Mouse (Mus musculus): Measurements from ENCODE around the gene Tmem88b. TPM values are rescaled to one million over a fixed set of nuclear protein-coding genes. Genes with fewer than 3 reads are reported as not detected.

The Tmem88b gene
- polyA plus RNA-seq, 1 experiment from 2014 or later, result 0.22 TPM

DNA sequence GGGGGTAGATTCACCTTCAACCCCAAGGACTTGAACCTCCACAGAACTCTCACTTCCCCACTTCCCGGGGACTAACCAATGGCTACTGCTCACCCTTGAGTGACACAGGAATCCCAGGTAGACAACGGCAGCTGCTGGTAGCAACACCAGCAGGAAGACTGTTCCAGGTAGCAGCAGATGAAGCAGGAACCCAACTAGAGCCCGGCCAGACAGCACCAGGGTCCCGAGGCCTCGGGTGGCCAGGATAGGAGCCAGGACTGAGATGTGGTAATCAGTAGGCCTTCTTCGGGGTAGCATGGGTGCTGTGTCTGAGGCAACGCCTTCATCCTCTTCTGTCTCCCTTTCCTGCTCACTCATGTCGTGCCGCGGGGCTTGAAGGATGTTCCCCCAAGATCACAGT is 428 bp downstream of the Tmem88b start:
- Histone ChIP-seq H3K4me2 (no peak overlapping the region), H3K9ac (no peak overlapping the region), H3K27ac (no peak overlapping the region)

DNA sequence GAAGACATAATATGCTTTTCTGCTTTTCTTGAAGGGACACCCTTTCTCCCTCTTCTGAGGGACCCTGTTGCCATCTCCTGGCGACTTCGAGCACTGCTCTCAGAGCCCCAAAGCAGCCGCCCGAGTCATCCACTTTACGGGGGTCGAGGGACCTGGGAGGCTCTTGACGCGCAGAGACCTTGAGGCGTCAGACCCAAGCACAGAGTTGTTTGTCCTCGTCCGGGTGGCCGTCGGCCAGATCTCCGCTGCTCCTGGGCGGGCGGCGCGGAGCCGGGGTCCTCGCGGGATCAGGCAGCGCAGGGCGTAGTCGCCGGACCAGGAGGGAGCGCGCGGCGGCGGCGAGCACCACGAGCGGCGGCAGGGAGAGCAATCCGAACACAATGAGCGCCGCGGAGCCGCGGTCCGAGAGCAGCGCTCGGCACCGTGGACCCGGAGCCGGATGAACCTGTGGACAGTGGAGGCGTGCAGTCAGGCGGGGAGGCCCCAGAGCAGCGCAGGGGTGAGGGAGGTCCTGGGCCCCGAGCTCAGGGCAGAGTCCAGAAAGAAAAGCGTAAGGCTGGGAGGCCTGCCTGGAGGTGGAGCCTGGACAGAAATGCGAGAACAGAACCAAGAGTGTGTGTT is 1.5 kb downstream of the Tmem88b start:
- Histone ChIP-seq H3K27ac (peak overlapping the region; percentile 75), H3K36me3 (replicated peaks) (no peaks in the 10 kb centered on the region), H3K9ac (peak overlapping the region; percentile 76), H3K27me3 (peaks cover 5% of the 10 kb centered on the region; the same call in 1 of the 2 replicates), H3K9me3 (no peaks in the 10 kb centered on the region), H3K4me3 (replicated peaks) (peak overlapping the region; percentile 50), H3K4me1 (peaks cover 17% of the 10 kb centered on the region), H3K4me2 (peak overlapping the region; percentile 72)
- under 1% methylated on average over 52 of the region's 52 CpGs for WGBS
- peak; percentile 89 for ATAC-seq (ENCODE audit: low FRiP score)

More for the DNA sequence above, 428 bp downstream of the Tmem88b start:
- Histone ChIP-seq H3K9me3 (no peaks in the 10 kb centered on the region), H3K36me3 (replicated peaks) (no peaks in the 10 kb centered on the region), H3K4me3 (replicated peaks) (no peak overlapping the region), H3K27me3 (peaks cover 5% of the 10 kb centered on the region; the same call in 1 of the 2 replicates), H3K4me1 (peaks cover 17% of the 10 kb centered on the region)
- ATAC-seq (ENCODE audit: low FRiP score), result no peak
- WGBS, result 87% methylated on average over 10 of the region's 10 CpGs

DNA sequence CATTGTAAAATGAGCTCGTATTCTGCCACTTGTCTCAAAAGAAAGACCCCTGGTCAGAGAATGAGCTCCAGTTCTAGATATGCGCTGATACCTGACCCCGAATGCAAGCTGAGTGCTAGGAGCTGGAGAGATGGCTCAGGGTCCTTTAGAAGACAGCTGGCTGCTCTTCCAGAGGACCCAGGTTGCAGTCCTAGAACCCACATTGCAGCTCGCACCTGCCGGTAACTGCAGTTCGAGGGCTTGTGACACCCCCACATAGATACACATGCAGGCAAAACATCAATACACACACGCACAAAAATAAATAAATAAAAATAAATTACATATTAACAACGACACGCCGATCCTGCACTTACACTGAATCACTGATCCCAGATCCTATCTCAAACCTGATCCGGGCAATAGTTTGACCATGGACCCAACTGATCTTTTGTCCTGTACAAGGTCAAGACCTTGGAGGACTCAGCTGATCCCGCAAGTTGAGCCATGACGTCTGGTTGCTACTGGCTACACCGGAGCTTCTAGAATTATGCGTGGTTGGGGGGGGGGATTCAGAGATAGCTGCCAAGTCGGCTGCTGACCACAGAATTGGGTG is 2.1 kb downstream of the Tmem88b start:
- Histone ChIP-seq H3K9me3 (no peaks in the 10 kb centered on the region), H3K4me1 (peaks cover 17% of the 10 kb centered on the region), H3K36me3 (replicated peaks) (no peaks in the 10 kb centered on the region), H3K9ac (peak overlapping the region; percentile 76; the same call in 1 of the 2 replicates), H3K4me3 (replicated peaks) (peak overlapping the region; percentile 50), H3K4me2 (peak overlapping the region; percentile 72), H3K27me3 (peaks cover 10% of the 10 kb centered on the region; the same call in 1 of the 2 replicates), H3K27ac (0 out of 2 replicates have a peak overlapping the region, but pooled peaks have one; percentile 13)
- WGBS, result 47% methylated on average over 16 of the region's 16 CpGs
- ATAC-seq (ENCODE audit: low FRiP score), result peak; percentile 21

DNA sequence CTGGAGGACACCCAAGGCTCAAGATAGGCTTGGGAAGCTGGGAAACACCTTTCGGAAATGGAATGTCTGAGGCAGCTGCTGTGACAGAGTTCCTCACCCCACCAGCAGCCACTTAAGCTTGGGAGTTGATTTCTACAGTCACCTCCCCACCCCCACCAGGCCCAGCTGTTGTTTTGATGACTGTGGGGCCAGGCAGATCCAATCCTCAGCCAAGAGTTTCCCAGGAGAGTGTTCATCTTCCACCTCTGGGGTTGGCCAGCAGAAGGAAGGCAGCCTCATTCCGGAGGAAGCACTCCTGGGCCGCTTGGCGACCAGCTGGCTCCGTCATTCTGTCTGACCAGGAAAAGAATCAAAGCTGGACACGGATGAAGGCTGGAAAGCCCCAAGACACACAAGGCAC is 4.8 kb downstream of the Tmem88b start:
- no peak for ATAC-seq (ENCODE audit: low FRiP score)
- 45% methylated on average over 6 of the region's 6 CpGs for WGBS
- Histone ChIP-seq H3K4me1 (peaks cover 17% of the 10 kb centered on the region), H3K36me3 (replicated peaks) (no peaks in the 10 kb centered on the region), H3K4me2 (no peak overlapping the region), H3K4me3 (replicated peaks) (no peak overlapping the region), H3K9me3 (no peaks in the 10 kb centered on the region), H3K27me3 (peaks cover 19% of the 10 kb centered on the region), H3K27ac (no peak overlapping the region), H3K9ac (no peak overlapping the region)

- WGBS, result 82% methylated on average over 4 of the region's 4 CpGs
Observed at GRCm38 (mm10) chr4:155779498-155779897, 6.2 kb downstream of the Tmem88b start.

GRCm38 (mm10) chr4:155777816-155778215 is 7.9 kb downstream of the Tmem88b start:
- Histone ChIP-seq H3K27me3 (peaks cover 48% of the 10 kb centered on the region), H3K27ac (no peak overlapping the region), H3K4me3 (replicated peaks) (no peak overlapping the region), H3K36me3 (replicated peaks) (no peaks in the 10 kb centered on the region), H3K9ac (no peak overlapping the region), H3K4me1 (peaks cover 12% of the 10 kb centered on the region), H3K4me2 (no peak overlapping the region), H3K9me3 (no peaks in the 10 kb centered on the region)
- no peak for ATAC-seq (ENCODE audit: low FRiP score)
- WGBS, result 86% methylated on average over 2 of the region's 2 CpGs

More at GRCm38 (mm10) chr4:155779498-155779897, 6.2 kb downstream of the Tmem88b start:
- no peak for ATAC-seq (ENCODE audit: low FRiP score)
- peaks cover 33% of the 10 kb centered on the region for H3K27me3 ChIP-seq
- H3K36me3 ChIP-seq (replicated peaks), result no peaks in the 10 kb centered on the region
- H3K9me3 ChIP-seq, result no peaks in the 10 kb centered on the region
- H3K9ac ChIP-seq, result no peak overlapping the region
- H3K27ac ChIP-seq, result no peak overlapping the region
- H3K4me2 ChIP-seq, result no peak overlapping the region
- H3K4me3 ChIP-seq (replicated peaks), result no peak overlapping the region
- H3K4me1 ChIP-seq, result peaks cover 9% of the 10 kb centered on the region

DNA sequence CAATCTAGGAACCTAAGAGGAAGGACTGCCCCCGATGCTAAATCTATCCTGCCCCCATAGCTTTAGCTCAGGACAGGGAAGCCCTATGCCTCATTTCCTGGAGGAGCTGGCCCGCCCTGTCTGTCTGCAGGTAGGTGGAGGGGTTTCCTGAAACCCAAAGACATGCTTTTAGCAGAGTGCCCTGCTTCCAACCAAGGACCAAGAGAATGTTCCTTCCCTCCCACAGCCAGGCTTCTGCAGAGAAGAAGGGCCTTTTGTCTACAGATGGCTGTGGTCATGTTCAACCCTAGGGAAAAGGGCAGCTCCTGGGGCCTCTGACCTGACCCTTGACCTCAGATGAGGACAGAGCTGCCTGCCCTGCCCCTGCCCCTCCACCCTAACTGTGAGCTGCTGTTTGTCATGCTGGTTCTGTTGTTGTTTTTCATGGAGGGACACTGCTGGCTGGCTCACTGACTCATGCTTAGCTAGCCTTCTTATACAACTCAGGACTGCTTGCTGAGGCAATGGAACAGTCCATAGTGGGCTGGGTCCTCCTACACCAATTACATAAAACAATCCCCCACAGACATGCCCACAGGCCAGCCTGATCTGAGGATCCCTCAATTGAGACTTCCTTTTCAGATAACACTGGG is 8.9 kb downstream of the Tmem88b start:
- Histone ChIP-seq H3K4me2 (no peak overlapping the region), H3K27me3 (peaks cover 58% of the 10 kb centered on the region), H3K36me3 (replicated peaks) (no peaks in the 10 kb centered on the region), H3K4me1 (peaks cover 12% of the 10 kb centered on the region), H3K9ac (no peak overlapping the region), H3K4me3 (replicated peaks) (no peak overlapping the region), H3K9me3 (no peaks in the 10 kb centered on the region), H3K27ac (no peak overlapping the region)
- 50% methylated on average over 2 of the region's 2 CpGs for WGBS
- no peak for ATAC-seq (ENCODE audit: low FRiP score)

GRCm38 (mm10) chr4:155775855-155776254 is 9.8 kb downstream of the Tmem88b start:
- no peak for ATAC-seq (ENCODE audit: low FRiP score)
- no peak overlapping the region for H3K9ac ChIP-seq
- H3K9me3 ChIP-seq, result no peaks in the 10 kb centered on the region
- 81% methylated on average over 3 of the region's 3 CpGs for WGBS
- H3K4me2 ChIP-seq, result no peak overlapping the region
- no peak overlapping the region for H3K4me3 ChIP-seq (replicated peaks)
- H3K27ac ChIP-seq, result 0 out of 2 replicates have a peak overlapping the region, but pooled peaks have one; percentile 9
- H3K27me3 ChIP-seq, result peaks cover 64% of the 10 kb centered on the region
- no peaks in the 10 kb centered on the region for H3K36me3 ChIP-seq (replicated peaks)
- peaks cover 12% of the 10 kb centered on the region for H3K4me1 ChIP-seq

DNA sequence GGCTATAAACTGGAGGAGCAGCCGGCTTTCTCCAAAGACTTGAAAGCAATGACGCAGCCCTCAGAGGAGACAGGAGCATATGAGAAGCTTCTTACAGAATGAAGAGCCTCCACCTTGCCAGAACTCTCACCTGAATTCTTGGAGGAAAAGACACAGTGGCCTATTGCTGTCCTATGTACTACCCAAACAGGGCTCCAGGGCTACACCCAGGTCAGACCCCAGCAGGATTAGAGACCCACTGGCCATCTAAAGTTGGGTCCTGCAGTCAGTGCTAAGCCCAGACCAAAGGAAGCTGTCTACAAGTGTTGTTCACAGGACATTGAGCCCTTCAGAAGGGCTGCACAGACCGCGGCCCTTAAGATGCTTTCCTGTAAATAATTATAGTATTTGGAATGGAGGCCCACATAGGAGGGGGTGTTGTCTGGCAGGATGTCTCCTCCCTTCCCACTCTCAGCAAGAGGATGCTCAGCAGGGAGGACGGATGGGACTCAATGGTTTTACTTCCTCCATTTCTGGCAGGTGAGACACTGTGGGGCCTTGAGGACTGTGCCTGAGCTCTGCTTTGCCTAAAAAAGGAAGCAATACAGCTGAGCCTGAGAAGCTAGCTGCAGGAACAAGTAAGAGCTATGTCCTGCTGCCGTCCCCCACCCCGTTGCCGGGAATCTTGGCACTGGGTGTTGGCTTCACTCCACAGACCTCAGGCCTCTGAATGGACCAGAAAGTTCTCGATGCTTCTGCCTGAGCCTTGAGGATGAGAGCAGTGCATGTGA is 10.5 kb downstream of the Tmem88b start:
- ATAC-seq (ENCODE audit: low FRiP score), result no peak
- Histone ChIP-seq H3K27ac (0 out of 2 replicates have a peak overlapping the region, but pooled peaks have one; percentile 9), H3K9ac (no peak overlapping the region; the same call in 1 of the 2 replicates)

DNA sequence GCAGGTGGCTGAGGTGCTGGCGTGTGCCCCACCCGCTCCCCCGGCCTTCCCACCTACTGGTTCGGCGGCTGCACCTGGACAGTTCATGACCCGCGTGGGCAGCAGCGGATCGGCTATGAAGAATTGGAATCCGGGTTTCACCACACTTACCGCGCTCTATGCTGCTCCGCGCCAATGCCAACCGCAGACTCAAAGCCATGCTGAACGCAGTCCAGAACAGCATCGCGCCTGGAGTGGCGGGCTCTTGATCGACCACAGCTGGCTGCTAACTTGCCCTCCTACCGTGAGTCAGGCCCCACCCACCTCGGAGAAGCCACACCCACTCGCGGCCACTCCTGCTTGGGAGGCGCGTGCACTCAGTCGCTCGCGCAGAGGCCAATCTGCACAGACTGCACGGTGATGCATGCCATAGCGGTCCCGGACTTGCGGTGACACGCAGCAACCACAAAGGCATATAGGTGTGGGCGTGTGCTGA is 11.4 kb downstream of the Tmem88b start, which contains the start of gene Vwa1:
Vwa1 (minus strand) TSS at position 419 of the 475 bp plus-strand sequence.
- Histone ChIP-seq H3K9ac (peak within 1 kb of the TSS; percentile 33; the same call in 1 of the 2 replicates), H3K27ac (0 out of 2 replicates have a peak within 1 kb of the TSS, but pooled peaks have one; percentile 9), H3K27me3 (peaks cover 67% of the 10 kb centered on the region), H3K36me3 (replicated peaks) (no peaks in the 10 kb centered on the region), H3K4me3 (replicated peaks) (peak within 1 kb of the TSS; percentile 34), H3K4me2 (peak within 1 kb of the TSS; percentile 60), H3K4me1 (peaks cover 25% of the 10 kb centered on the region), H3K9me3 (no peaks in the 10 kb centered on the region)
- WGBS, result 2% methylated on average over 35 of the region's 35 CpGs
- ATAC-seq (ENCODE audit: low FRiP score), result peak; percentile 76

More for the DNA sequence above, 10.5 kb downstream of the Tmem88b start:
- Histone ChIP-seq H3K4me2 (peak overlapping the region; percentile 60), H3K36me3 (replicated peaks) (no peaks in the 10 kb centered on the region), H3K27me3 (peaks cover 67% of the 10 kb centered on the region), H3K4me3 (replicated peaks) (peak overlapping the region; percentile 34; the same call in 1 of the 2 replicates), H3K9me3 (no peaks in the 10 kb centered on the region), H3K4me1 (peaks cover 18% of the 10 kb centered on the region)
- 66% methylated on average over 9 of the region's 9 CpGs for WGBS

DNA sequence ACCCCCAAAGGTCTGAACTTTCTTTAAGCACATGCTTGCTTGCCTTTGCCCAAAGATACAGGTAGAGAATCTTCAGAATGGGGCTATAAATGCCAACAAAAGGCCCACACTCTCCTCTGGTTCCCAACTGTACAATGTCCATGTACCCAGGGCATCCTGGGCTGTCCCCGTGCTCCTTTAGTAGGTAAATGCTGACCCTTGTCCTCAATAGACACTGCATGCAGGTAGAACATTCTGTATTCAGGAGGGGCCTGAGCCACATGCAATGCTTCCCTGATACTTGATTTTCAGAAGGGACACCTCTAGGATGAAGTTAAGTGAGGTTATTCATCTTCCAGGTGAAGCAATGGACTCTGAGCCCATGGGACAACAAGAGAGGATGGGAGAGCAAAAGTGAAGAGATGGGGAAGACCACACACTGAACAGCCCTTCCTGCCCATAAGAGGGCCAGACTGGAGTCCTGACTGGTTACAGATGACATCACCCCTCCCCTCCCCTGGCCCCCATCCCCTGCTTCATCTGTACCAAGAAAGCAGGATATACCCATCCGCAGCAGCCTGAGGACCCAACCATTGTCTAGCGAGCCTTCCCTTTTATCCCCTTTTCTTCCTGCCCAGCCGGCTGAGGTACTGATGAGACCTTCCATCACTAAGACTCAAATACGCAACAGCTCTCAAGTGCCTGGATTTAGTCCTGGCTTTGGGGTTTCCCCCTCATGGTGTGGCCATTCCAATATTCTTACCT is 12.2 kb downstream of the Tmem88b start:
- Histone ChIP-seq H3K27ac (no peak overlapping the region), H3K4me3 (replicated peaks) (peak overlapping the region; percentile 34), H3K36me3 (replicated peaks) (no peaks in the 10 kb centered on the region), H3K4me1 (peaks cover 25% of the 10 kb centered on the region), H3K9me3 (no peaks in the 10 kb centered on the region), H3K27me3 (peaks cover 63% of the 10 kb centered on the region), H3K9ac (0 out of 2 replicates have a peak overlapping the region, but pooled peaks have one; percentile 33), H3K4me2 (peak overlapping the region; percentile 60)
- ATAC-seq (ENCODE audit: low FRiP score), result no peak
- 39% methylated on average over 5 of the region's 5 CpGs for WGBS
